8 mouse cellular contexts compared by ENCODE assay signal in the genomic region with DNA sequence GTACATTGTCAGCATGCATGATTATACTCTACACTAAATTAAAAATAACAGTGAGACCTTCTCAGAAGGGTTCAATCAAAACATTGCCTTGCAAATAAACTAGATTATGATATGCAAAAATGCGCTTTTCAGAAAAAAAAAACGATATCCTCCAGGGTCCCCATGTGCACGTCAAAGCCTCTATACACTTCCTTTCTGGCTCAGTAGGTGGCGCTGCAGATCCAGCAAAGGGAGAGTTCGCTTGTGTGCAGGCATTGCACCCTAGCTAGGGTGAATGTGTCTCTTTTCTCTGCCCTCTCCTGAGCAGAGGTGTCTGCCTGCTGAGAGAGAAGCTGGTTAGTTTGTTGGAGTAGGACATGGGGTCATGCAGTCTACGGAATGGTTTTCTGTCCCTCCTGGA.
DNase-seq lines count a peak whose midpoint lies in the region; ATAC-seq and TF ChIP-seq lines count a peak whose summit lies in the region.

No protein-coding gene starts in this region.

- no peaks in the 10 kb centered on the region for H3K9me3 ChIP-seq in heart, embryonic 11.5 days (replicated peaks; ENCODE audit: control insufficient read depth, low read length)
- no peaks in the 10 kb centered on the region for H3K9me3 ChIP-seq in midbrain, embryonic 16.5 days (replicated peaks; ENCODE audit: control insufficient read depth, low read length, poor library complexity, severe bottlenecking)

- no peak overlapping the region for H3K4me2 ChIP-seq in heart, embryonic 11.5 days
- no peak overlapping the region for H3K4me2 ChIP-seq in midbrain, embryonic 16.5 days (ENCODE audit: low read length)

- intact Hi-C loops in left cerebral cortex, postnatal 4 days (cut with DNase I) = loop anchor here (5.0 kb wide), 2 partner anchors 515 to 720 kb away; partner anchors contain the start of gene Minpp1

- no peak for ATAC-seq in heart, embryonic 11.5 days (replicated peaks; ENCODE audit: insufficient number of reproducible peaks, low FRiP score, low TSS enrichment)
- ATAC-seq in midbrain, embryonic 16.5 days = peak; percentile 94

- no peak overlapping the region for H3K27ac ChIP-seq in heart, embryonic 11.5 days (ENCODE audit: low read depth, low read length)
- no peak overlapping the region for H3K27ac ChIP-seq in midbrain, embryonic 16.5 days (ENCODE audit: low read length)
- no peak overlapping the region for H3K27ac ChIP-seq in spleen, adult 2 months (ENCODE audit: insufficient read depth, low read length)

- 11% methylated on average over 6 of the region's 6 CpGs for WGBS in heart, embryonic 11.5 days (ENCODE audit: insufficient replicate concordance)
- 6% methylated on average over 6 of the region's 6 CpGs for WGBS in midbrain, embryonic 16.5 days
- 13% methylated on average over 6 of the region's 6 CpGs for WGBS in spleen, adult 2 months

- TF ChIP-seq POLR2A in spleen, adult 2 months (IDR thresholded peaks at IDR 0.05; ENCODE audit: low read depth, low read length) = no peak

- H3K9ac ChIP-seq in heart, embryonic 11.5 days (ENCODE audit: low read depth, low read length) = no peak overlapping the region
- H3K9ac ChIP-seq in midbrain, embryonic 16.5 days (ENCODE audit: low read depth, low read length) = no peak overlapping the region

- no peaks in the 10 kb centered on the region for H3K36me3 ChIP-seq in heart, embryonic 11.5 days (ENCODE audit: control insufficient read depth, insufficient read depth, low read length)
- H3K36me3 ChIP-seq in midbrain, embryonic 16.5 days (ENCODE audit: control insufficient read depth, insufficient read depth, low read length) = no peaks in the 10 kb centered on the region
- H3K36me3 ChIP-seq in spleen, adult 2 months (ENCODE audit: control insufficient read depth, insufficient read depth, low read length) = no peaks in the 10 kb centered on the region

- H3K27me3 ChIP-seq in heart, embryonic 11.5 days (ENCODE audit: control insufficient read depth, insufficient read depth, low read length) = no peaks in the 10 kb centered on the region
- no peaks in the 10 kb centered on the region for H3K27me3 ChIP-seq in midbrain, embryonic 16.5 days (ENCODE audit: control insufficient read depth, insufficient read depth, low read depth, low read length)
- H3K27me3 ChIP-seq in spleen, adult 2 months (ENCODE audit: control insufficient read depth, insufficient read depth, low read length) = no peaks in the 10 kb centered on the region

- H3K4me3 ChIP-seq in heart, embryonic 11.5 days (ENCODE audit: low read depth, low read length) = no peak overlapping the region
- H3K4me3 ChIP-seq in midbrain, embryonic 16.5 days (ENCODE audit: low read depth, low read length) = no peak overlapping the region
- H3K4me3 ChIP-seq in spleen, adult 2 months (ENCODE audit: extremely low read depth, insufficient read depth, insufficient read length) = no peak overlapping the region

- DNase-seq in heart, adult 11 months = peak; percentile 94
- DNase-seq in embryo, embryonic 10.5 days (ENCODE audit: low spot score) = peak; percentile 92
- DNase-seq in gastrocnemius, postnatal 4 days (ENCODE audit: low spot score in 2 of 2) = peak; percentile 68 to 79
- peak; percentile 79 for DNase-seq in kidney, adult 18-20 months
- DNase-seq in left cerebral cortex, postnatal 4 days = peak; percentile 84
- DNase-seq in spleen, adult 2 months (ENCODE audit: low read depth in 1 of 2, low spot score in 2 of 2) = peak; percentile 64 to 80

- H3K4me1 ChIP-seq in heart, embryonic 11.5 days (ENCODE audit: control insufficient read depth, insufficient read depth, low read length) = no peaks in the 10 kb centered on the region
- H3K4me1 ChIP-seq in midbrain, embryonic 16.5 days (ENCODE audit: control insufficient read depth, insufficient read depth, low read length) = no peaks in the 10 kb centered on the region
- peaks cover 2% of the 10 kb centered on the region; the same call in 1 of the 2 replicates for H3K4me1 ChIP-seq in spleen, adult 2 months (ENCODE audit: control insufficient read depth, insufficient read depth, insufficient read length)

- TF ChIP-seq CTCF in spleen, adult 2 months (IDR thresholded peaks at IDR 0.05; ENCODE audit: extremely low read depth, insufficient read depth, insufficient read length, insufficient replicate concordance) = peak; percentile 90; the same call in 1 of the 2 replicates
